32 mouse cellular contexts compared by ENCODE assay signal in the genomic region with DNA sequence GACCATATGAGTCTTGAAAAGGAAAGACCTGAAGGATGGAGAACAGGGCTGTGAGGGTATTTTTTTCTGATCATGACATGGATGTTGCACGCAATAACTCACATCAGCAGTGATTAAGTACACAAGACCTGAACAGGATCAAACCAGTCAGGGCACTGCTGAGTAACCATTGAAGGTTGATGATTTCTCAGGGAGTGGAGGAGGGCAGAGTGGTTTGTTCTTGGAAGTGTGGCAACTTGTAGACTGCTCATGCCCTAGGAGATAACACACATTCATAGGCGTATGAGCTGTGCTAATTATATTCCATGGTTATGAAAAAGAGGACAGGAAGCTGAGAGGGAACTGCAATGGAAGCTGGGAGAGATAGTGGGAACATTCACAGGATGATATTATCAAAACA.
"Had no signal": no experiment of that assay in that cellular context is flagged by ENCODE, and none has a peak within 500 bp of the region (broad histone marks: within the 10 kb centered on the region; RNA-seq: fewer than 3 reads in every experiment).

No protein-coding gene starts in this region.

- H3K4me1 ChIP-seq: limb, embryonic 10.5 days; limb, embryonic 12.5 days; limb, embryonic 13.5 days; limb, embryonic 15.5 days; liver, embryonic 12.5 days; lung, embryonic 15.5 days; midbrain, embryonic 12.5 days; midbrain, embryonic 13.5 days; midbrain, embryonic 15.5 days had no signal

- H3K36me3 ChIP-seq: limb, embryonic 10.5 days; limb, embryonic 12.5 days; limb, embryonic 13.5 days; limb, embryonic 15.5 days; liver, embryonic 12.5 days; liver, embryonic 13.5 days; liver, embryonic 15.5 days; lung, embryonic 15.5 days; midbrain, embryonic 10.5 days; midbrain, embryonic 12.5 days; midbrain, embryonic 13.5 days; midbrain, embryonic 15.5 days had no signal

- H3K27ac ChIP-seq: left cerebral cortex, adult 2 months; limb, embryonic 10.5 days; limb, embryonic 12.5 days; limb, embryonic 13.5 days; limb, embryonic 15.5 days; liver, embryonic 12.5 days; liver, embryonic 13.5 days; liver, embryonic 14.5 days; liver, embryonic 15.5 days; lung, embryonic 15.5 days; macrophage; midbrain, embryonic 10.5 days; midbrain, embryonic 12.5 days; midbrain, embryonic 13.5 days; midbrain, embryonic 15.5 days had no signal

- H3K4me3 ChIP-seq: left cerebral cortex, adult 2 months; limb, embryonic 10.5 days; limb, embryonic 12.5 days; limb, embryonic 13.5 days; limb, embryonic 15.5 days; liver, embryonic 12.5 days; liver, embryonic 13.5 days; liver, embryonic 15.5 days; lung, embryonic 15.5 days; megakaryocyte, embryonic 14.5 days; midbrain, embryonic 10.5 days; midbrain, embryonic 12.5 days; midbrain, embryonic 13.5 days; midbrain, embryonic 15.5 days; myocyte had no signal

- H3K27me3 ChIP-seq: limb, embryonic 12.5 days; limb, embryonic 13.5 days; limb, embryonic 15.5 days; liver, embryonic 12.5 days; liver, embryonic 13.5 days; liver, embryonic 15.5 days; lung, embryonic 15.5 days; megakaryocyte, embryonic 14.5 days; midbrain, embryonic 12.5 days; midbrain, embryonic 13.5 days; midbrain, embryonic 15.5 days had no signal

- DNase-seq: left cerebral cortex, postnatal 4 days; liver; liver, embryonic 13.5 days; liver, postnatal 0 days; lung, adult 18-20 months; lung, adult 2 months; lung, embryonic 14.5 days; lung, postnatal 10 days; lung, postnatal 14 days; lung, postnatal 36 days; lung, postnatal 4 days; midbrain, embryonic 14.5 days had no signal

- H3K4me2 ChIP-seq: limb, embryonic 12.5 days; limb, embryonic 13.5 days; limb, embryonic 15.5 days; liver, embryonic 11.5 days; liver, embryonic 12.5 days; liver, embryonic 13.5 days; liver, embryonic 15.5 days; lung, embryonic 14.5 days; lung, embryonic 15.5 days; midbrain, embryonic 11.5 days; midbrain, embryonic 12.5 days; midbrain, embryonic 13.5 days; midbrain, embryonic 15.5 days had no signal

- ATAC-seq: liver, embryonic 12.5 days; liver, postnatal 0 days; lung, postnatal 0 days; midbrain, embryonic 13.5 days; midbrain, embryonic 15.5 days; midbrain, embryonic 16.5 days had no signal

- H3K9ac ChIP-seq: limb, embryonic 12.5 days; limb, embryonic 13.5 days; limb, embryonic 15.5 days; liver, embryonic 12.5 days; liver, embryonic 13.5 days; liver, embryonic 14.5 days; liver, embryonic 15.5 days; liver, postnatal 0 days; lung, embryonic 14.5 days; lung, embryonic 15.5 days; midbrain, embryonic 12.5 days; midbrain, embryonic 13.5 days; midbrain, embryonic 15.5 days had no signal

- H3K9me3 ChIP-seq: limb, embryonic 10.5 days; limb, embryonic 12.5 days; limb, embryonic 13.5 days; limb, embryonic 15.5 days; liver, embryonic 12.5 days; liver, embryonic 13.5 days; liver, embryonic 15.5 days; lung, embryonic 15.5 days; megakaryocyte, embryonic 14.5 days; midbrain, embryonic 10.5 days; midbrain, embryonic 12.5 days; midbrain, embryonic 13.5 days; midbrain, embryonic 15.5 days had no signal
